In genomic region chr19:28677728-28678438, GRCm38 (mm10) we compare ENCODE assay signal across 8 mouse cellular contexts. TPM values are rescaled to one million over a fixed set of nuclear protein-coding genes. Genes with fewer than 3 reads are reported as not detected.
A peak's percentile ranks its signal among the peaks of the same experiment; 100 is the strongest.
DNase-seq lines count a peak whose midpoint lies in the region; ATAC-seq and TF ChIP-seq lines count a peak whose summit lies in the region.

No protein-coding gene starts in this region.

- intact Hi-C loops in heart, postnatal 14 days (cut with DNase I), result no loop called here

- WGBS in forebrain, embryonic 10.5 days, result under 1% methylated on average over 32 of the region's 32 CpGs
- WGBS in limb, embryonic 10.5 days, result under 1% methylated on average over 32 of the region's 32 CpGs
- under 1% methylated on average over 32 of the region's 32 CpGs for WGBS in midbrain, embryonic 10.5 days

- peak overlapping the region; percentile 72 for H3K4me3 ChIP-seq in forebrain, embryonic 10.5 days
- H3K4me3 ChIP-seq in limb, embryonic 10.5 days, result peak overlapping the region; percentile 76
- peak overlapping the region; percentile 78 for H3K4me3 ChIP-seq in midbrain, embryonic 10.5 days
- H3K4me3 ChIP-seq in testis, adult 2 months (ENCODE audit: control insufficient read depth, low read depth, low read length), result peak overlapping the region; percentile 71

- peak; percentile 52 to 56 for DNase-seq in urinary bladder, adult 18-20 months (ENCODE audit: low spot score in 2 of 2)
- DNase-seq in urinary bladder, postnatal 10 days (ENCODE audit: low spot score), result no peak
- peak; percentile 34 for DNase-seq in forebrain, embryonic 10.5 days (ENCODE audit: extremely low spot score, low spot score)
- peak; percentile 57 to 59 for DNase-seq in heart, postnatal 14 days
- peak; percentile 47 for DNase-seq in limb, embryonic 10.5 days (ENCODE audit: low spot score)
- peak; percentile 31 for DNase-seq in midbrain, embryonic 10.5 days (ENCODE audit: low spot score)

- no peak for ATAC-seq in frontal cortex, adult (ENCODE audit: low TSS enrichment)

- peaks cover 39% of the 10 kb centered on the region for H3K4me1 ChIP-seq in forebrain, embryonic 10.5 days
- peaks cover 34% of the 10 kb centered on the region for H3K4me1 ChIP-seq in limb, embryonic 10.5 days
- H3K4me1 ChIP-seq in midbrain, embryonic 10.5 days, result peaks cover 42% of the 10 kb centered on the region
- peaks cover 25% of the 10 kb centered on the region for H3K4me1 ChIP-seq in testis, adult 2 months (ENCODE audit: control insufficient read depth, insufficient read depth, low read length)

- no peaks in the 10 kb centered on the region for H3K36me3 ChIP-seq in forebrain, embryonic 10.5 days (replicated peaks)
- H3K36me3 ChIP-seq in limb, embryonic 10.5 days, result no peaks in the 10 kb centered on the region
- H3K36me3 ChIP-seq in midbrain, embryonic 10.5 days, result no peaks in the 10 kb centered on the region
- no peaks in the 10 kb centered on the region for H3K36me3 ChIP-seq in testis, adult 2 months (ENCODE audit: control insufficient read depth, insufficient read depth, low read length)

- H3K27me3 ChIP-seq in forebrain, embryonic 10.5 days (ENCODE audit: poor library complexity, severe bottlenecking), result peaks cover 62% of the 10 kb centered on the region
- H3K27me3 ChIP-seq in limb, embryonic 10.5 days (ENCODE audit: low read depth, poor library complexity, severe bottlenecking), result peaks cover 55% of the 10 kb centered on the region
- H3K27me3 ChIP-seq in midbrain, embryonic 10.5 days (ENCODE audit: low read depth, poor library complexity, severe bottlenecking), result peaks cover 52% of the 10 kb centered on the region
- no peaks in the 10 kb centered on the region for H3K27me3 ChIP-seq in testis, adult 2 months (ENCODE audit: control insufficient read depth, insufficient read depth, low read length)

- no peak for TF ChIP-seq POLR2A in testis, adult 2 months (IDR thresholded peaks at IDR 0.05; ENCODE audit: control insufficient read depth, low read depth, low read length)

- H3K9me3 ChIP-seq in forebrain, embryonic 10.5 days, result no peaks in the 10 kb centered on the region
- no peaks in the 10 kb centered on the region for H3K9me3 ChIP-seq in limb, embryonic 10.5 days (replicated peaks)
- no peaks in the 10 kb centered on the region for H3K9me3 ChIP-seq in midbrain, embryonic 10.5 days (replicated peaks)

- no peak for TF ChIP-seq CTCF in testis, adult 2 months (IDR thresholded peaks at IDR 0.05; ENCODE audit: control insufficient read depth, insufficient read depth, insufficient replicate concordance, low read depth, low read length)

- H3K27ac ChIP-seq in forebrain, embryonic 10.5 days, result peak overlapping the region; percentile 48
- H3K27ac ChIP-seq in limb, embryonic 10.5 days, result peak overlapping the region; percentile 72
- peak overlapping the region; percentile 50 for H3K27ac ChIP-seq in midbrain, embryonic 10.5 days (replicated peaks)
- H3K27ac ChIP-seq in testis, adult 2 months (ENCODE audit: control insufficient read depth, insufficient read depth, low read depth, low read length), result no peak overlapping the region

RNA-seq across cellular contexts. Expression of gene Glis3, which starts 2.0 kb away (rescaled TPM):
- 1.9 and 3.9 TPM in 2 replicates for polyA plus RNA-seq in forebrain, embryonic 10.5 days (2016; fragmentation: Nextera tagmentation; extraction: Ambion mirVana)
- total RNA-seq in heart, postnatal 14 days (2021), result 1 to 10 TPM; 1.2 to 1.3 TPM
- 2.6 and 2.7 TPM in 2 replicates for polyA plus RNA-seq in limb, embryonic 10.5 days (2016; fragmentation: Nextera tagmentation; extraction: Ambion mirVana)
- polyA plus RNA-seq in midbrain, embryonic 10.5 days (2016; fragmentation: Nextera tagmentation; extraction: Ambion mirVana), result 4.1 and 4.3 TPM in 2 replicates
- polyA plus RNA-seq in testis, adult 2 months (2012; rRNA removed), result 1.4 and 1.5 TPM in 2 replicates
